Mouse (Mus musculus) lung, embryonic 16.5 days (tissue): ENCODE data around the gene Shroom3. TPM values are rescaled to one million over a fixed set of nuclear protein-coding genes. Genes with fewer than 3 reads are reported as not detected.
A peak's percentile ranks its signal among the peaks of the same experiment; 100 is the strongest.

ENCODE experiments used
- ATAC-seq: fragments of 200-750 bp; cut with Nextera tagmentation; 2 replicates; pipeline ENCODE4 v1.8.0; 2017; ENCODE audit warnings: low read depth, mild to moderate bottlenecking, moderate library complexity
- H3K27ac ChIP-seq: fragments of 300-500 bp; sonication (generic); 2 replicates; pipeline ENCODE4 v1.5.1; 2014; ENCODE audit warnings: mild to moderate bottlenecking, control low read depth, low read length
- H3K27me3 ChIP-seq: fragments of 300-500 bp; sonication (generic); 2 replicates; pipeline ENCODE4 v1.6.1; 2014; ENCODE audit warnings: low read depth, low read length, mixed read lengths; ENCODE audit not compliant: control insufficient read depth, insufficient read depth
- H3K36me3 ChIP-seq: fragments of 300-500 bp; sonication (generic); 2 replicates; pipeline ENCODE4 v1.6.1; 2014; ENCODE audit warnings: low read length; ENCODE audit not compliant: control insufficient read depth, insufficient read depth
- H3K4me1 ChIP-seq: fragments of 300-500 bp; sonication (generic); replicated peaks from 2 replicates; pipeline ENCODE4 v1.6.1; 2014; ENCODE audit warnings: low read length, mixed read lengths; ENCODE audit not compliant: control insufficient read depth, insufficient read depth
- H3K4me2 ChIP-seq: fragments of 300-500 bp; sonication (generic); 2 replicates; pipeline ENCODE4 v1.6.1; 2014; ENCODE audit warnings: low read depth, low read length, control low read depth
- H3K4me3 ChIP-seq: fragments of 300-500 bp; sonication (generic); 2 replicates; pipeline ENCODE4 v1.5.1; 2014; ENCODE audit warnings: mild to moderate bottlenecking, low read length, control low read depth
- H3K9ac ChIP-seq: fragments of 300-500 bp; sonication (generic); 2 replicates; pipeline ENCODE4 v1.6.1; 2014; ENCODE audit warnings: low read length, control low read depth
- H3K9me3 ChIP-seq: fragments of 300-500 bp; sonication (generic); 2 replicates; pipeline ENCODE4 v1.6.1; 2016; ENCODE audit warnings: low read length; ENCODE audit not compliant: control insufficient read depth
- WGBS: fragments of 180-500 bp; shearing (Covaris S2); extraction: QIAGEN DNeasy Blood & Tissue Kit; methylation state at CpG from one replicate; pipeline ENCODE4 v1.1.7; 2014; 5-methylcytosine and 5-hydroxymethylcytosine counted together
- polyA plus RNA-seq: library from polyadenylated mRNA; unstranded; fragments of >200 nt; fragmentation: Nextera tagmentation; extraction: Ambion mirVana; gene quantifications from 2 replicates; pipeline ENCODE4 v1.2.1, GENCODE M21; 2015

Shroom3 gene
- polyA plus RNA-seq, 1 experiment from 2014 or later: 4.0 TPM

DNA sequence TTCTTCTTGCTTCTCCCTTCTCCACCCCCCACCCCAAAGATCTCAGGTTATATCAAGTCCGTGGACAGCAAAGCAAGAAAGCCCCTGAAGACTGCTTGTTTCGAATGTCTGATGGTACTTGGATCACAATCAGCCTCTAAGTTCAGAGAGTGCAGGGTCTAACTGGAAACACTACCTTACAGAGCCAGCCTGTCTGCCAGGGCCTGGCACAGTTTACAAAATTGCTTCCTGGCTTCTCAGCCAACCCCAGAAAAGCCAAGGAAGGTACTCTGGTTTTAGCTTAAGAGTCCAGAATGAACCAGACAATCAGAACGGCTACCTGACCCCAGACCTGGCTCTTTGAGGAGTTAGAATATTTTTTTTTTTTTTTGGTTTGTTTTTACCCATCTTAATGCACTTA lies 159.6 kb downstream of the Shroom3 start:
- no peak overlapping the region for H3K4me2 ChIP-seq
- H3K4me1 ChIP-seq: peaks cover 22% of the 10 kb centered on the region
- no peaks in the 10 kb centered on the region for H3K27me3 ChIP-seq
- ATAC-seq: no peak
- H3K27ac ChIP-seq: peak overlapping the region; percentile 71
- no peaks in the 10 kb centered on the region for H3K36me3 ChIP-seq
- WGBS: 39% methylated on average over 3 of the region's 3 CpGs
- no peaks in the 10 kb centered on the region for H3K9me3 ChIP-seq
- H3K4me3 ChIP-seq: no peak overlapping the region
- H3K9ac ChIP-seq: no peak overlapping the region

DNA sequence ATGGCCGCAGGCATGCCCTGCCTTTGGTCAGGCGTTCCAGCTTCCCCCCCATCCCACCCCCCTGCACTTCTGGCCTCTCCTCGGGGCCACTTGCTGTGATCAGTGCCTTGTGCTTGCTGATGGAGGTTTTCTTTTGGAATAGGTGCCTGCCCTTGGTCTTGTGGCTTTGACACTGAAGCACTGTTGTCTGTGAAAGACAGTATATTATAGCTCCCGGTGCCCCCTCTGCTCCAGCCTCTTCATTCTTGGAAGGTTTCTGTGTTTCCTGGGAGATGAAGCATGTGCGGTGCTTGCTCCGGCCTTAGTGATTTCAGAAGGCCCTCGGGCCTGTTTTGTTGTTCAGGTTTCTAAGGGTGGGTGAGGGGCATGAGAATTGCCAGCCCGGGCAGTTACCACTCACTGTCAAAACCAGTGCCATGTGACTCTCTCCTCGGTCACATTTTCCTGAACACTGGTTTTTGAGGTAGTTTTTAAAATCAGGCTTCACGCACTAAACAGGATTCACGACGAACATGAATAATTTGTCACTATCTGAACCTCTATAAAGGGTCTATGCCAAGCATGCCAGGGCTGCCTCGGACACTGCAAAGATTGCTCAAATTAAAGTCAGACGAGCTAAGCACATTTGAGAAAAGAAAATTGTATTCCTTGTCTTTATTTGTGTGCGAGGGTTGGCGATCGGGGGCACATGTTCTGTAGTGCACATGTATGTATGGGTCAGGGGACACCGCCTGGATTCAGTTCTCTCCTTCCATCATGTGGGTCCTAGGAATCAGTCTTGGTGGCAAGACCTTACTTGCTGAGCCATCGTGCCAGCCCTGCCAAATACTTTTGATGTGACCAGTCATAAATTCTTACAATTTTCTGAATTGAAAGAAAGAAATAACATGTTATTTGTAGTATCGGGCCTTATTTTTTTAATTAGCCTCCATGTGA lies 160.9 kb downstream of the Shroom3 start:
- Histone ChIP-seq H3K9ac (no peak overlapping the region), H3K27ac (no peak overlapping the region), H3K4me3 (no peak overlapping the region), H3K4me2 (no peak overlapping the region), H3K4me1 (peaks cover 22% of the 10 kb centered on the region), H3K27me3 (no peaks in the 10 kb centered on the region), H3K9me3 (no peaks in the 10 kb centered on the region), H3K36me3 (no peaks in the 10 kb centered on the region)
- WGBS: 70% methylated on average over 20 of the region's 20 CpGs
- ATAC-seq: no peak

DNA sequence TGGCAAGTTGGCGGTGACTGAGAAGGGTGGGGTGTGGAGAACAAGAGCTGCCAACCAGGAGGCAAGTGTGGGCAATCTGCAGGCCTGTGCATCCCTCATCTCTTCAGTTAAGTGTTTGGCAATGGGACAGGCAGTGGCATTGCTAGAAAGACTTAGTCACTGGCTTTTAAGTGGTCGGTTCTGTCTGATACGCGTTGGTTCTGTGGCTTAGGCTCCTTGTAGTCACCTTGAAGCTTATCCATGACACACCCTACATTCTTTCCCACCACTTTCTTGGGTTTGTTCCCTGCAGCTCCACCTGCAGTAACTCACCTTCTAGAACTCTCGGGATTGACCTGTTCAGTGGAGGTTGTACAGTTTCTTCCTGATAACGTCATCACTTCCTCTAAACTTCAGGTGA lies 166.5 kb downstream of the Shroom3 start:
- Histone ChIP-seq H3K9me3 (no peaks in the 10 kb centered on the region), H3K4me3 (no peak overlapping the region), H3K36me3 (no peaks in the 10 kb centered on the region), H3K9ac (no peak overlapping the region), H3K27me3 (no peaks in the 10 kb centered on the region), H3K4me2 (no peak overlapping the region), H3K27ac (no peak overlapping the region), H3K4me1 (no peaks in the 10 kb centered on the region; the same call in 1 of the 2 replicates)
- ATAC-seq: peak; percentile 43; the same call in 1 of the 2 replicates
- 74% methylated on average over 6 of the region's 6 CpGs for WGBS

DNA sequence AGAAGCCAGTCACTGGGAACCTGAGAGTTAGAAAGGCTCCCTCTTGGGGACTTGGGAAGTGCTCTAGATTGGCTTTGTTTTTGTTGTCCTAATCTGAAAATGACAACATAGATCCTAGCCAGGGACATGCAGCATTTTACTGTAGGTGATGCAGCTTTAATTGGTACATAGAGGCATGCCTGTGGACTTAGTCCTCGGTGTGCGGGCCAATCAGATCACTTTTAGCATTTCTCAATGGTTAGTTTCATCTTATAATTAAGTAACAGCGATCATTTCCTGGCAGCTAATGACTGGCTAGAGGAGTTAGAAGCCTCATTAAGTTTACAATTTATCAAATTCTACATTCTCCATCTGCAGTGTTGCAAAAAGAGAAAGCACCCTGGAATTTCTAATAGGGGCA lies 167.7 kb downstream of the Shroom3 start:
- Histone ChIP-seq H3K4me1 (no peaks in the 10 kb centered on the region; the same call in 1 of the 2 replicates), H3K27me3 (no peaks in the 10 kb centered on the region), H3K4me3 (no peak overlapping the region), H3K36me3 (no peaks in the 10 kb centered on the region), H3K27ac (no peak overlapping the region), H3K9ac (no peak overlapping the region), H3K9me3 (no peaks in the 10 kb centered on the region), H3K4me2 (no peak overlapping the region)
- 77% methylated on average over 3 of the region's 3 CpGs for WGBS
- ATAC-seq: no peak

DNA sequence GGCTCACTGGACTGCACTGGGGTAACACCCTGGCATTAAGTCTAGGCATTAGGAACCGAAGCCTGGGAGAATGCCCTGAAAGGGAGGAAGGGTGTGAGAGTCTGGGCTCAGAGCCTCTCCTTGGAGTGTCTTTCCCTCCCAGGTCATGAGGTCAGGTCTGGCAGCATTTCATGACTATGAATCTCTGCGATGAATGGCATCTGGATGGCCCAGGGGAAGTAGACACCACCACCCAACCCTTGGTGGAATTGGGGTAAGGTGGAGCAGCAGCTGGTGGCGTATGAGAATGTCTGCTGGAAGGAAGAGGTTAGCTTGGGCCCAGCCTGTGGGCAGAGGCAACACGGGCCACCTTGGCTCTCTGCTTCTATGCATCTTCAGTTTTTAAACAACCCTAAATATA lies 171.7 kb downstream of the Shroom3 start:
- no peak for ATAC-seq
- Histone ChIP-seq H3K9me3 (no peaks in the 10 kb centered on the region), H3K27me3 (no peaks in the 10 kb centered on the region), H3K36me3 (no peaks in the 10 kb centered on the region), H3K4me3 (no peak overlapping the region), H3K4me2 (no peak overlapping the region), H3K9ac (no peak overlapping the region), H3K27ac (no peak overlapping the region), H3K4me1 (peaks cover 19% of the 10 kb centered on the region)
- 65% methylated on average over 4 of the region's 4 CpGs for WGBS

DNA sequence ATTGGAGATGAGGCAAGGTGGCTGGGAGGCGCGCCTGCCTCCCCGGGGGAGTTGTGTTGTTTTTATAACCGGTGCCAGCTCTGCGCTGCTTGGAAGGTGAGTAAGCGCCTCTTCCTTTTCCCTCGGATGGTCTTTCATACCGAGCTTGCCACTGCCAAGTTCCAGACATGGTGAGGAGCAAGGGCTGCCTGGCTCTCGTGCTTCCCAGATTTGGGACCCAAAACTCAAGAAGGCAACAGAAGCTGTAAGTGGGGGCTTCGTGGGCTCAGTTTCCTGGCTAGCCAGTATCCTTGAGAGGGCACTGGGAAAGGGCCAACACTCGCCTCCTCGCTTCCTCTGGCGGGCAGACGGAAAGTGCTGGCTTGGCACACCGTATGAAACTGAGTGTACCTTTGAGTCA lies 173.1 kb downstream of the Shroom3 start:
- Histone ChIP-seq H3K9ac (peak overlapping the region; percentile 13; the same call in 1 of the 2 replicates), H3K27ac (0 out of 2 replicates have a peak overlapping the region, but pooled peaks have one; percentile 34), H3K4me2 (no peak overlapping the region), H3K4me1 (peaks cover 19% of the 10 kb centered on the region), H3K4me3 (no peak overlapping the region), H3K27me3 (no peaks in the 10 kb centered on the region), H3K9me3 (no peaks in the 10 kb centered on the region), H3K36me3 (no peaks in the 10 kb centered on the region)
- WGBS: 28% methylated on average over 15 of the region's 15 CpGs
- no peak for ATAC-seq

DNA sequence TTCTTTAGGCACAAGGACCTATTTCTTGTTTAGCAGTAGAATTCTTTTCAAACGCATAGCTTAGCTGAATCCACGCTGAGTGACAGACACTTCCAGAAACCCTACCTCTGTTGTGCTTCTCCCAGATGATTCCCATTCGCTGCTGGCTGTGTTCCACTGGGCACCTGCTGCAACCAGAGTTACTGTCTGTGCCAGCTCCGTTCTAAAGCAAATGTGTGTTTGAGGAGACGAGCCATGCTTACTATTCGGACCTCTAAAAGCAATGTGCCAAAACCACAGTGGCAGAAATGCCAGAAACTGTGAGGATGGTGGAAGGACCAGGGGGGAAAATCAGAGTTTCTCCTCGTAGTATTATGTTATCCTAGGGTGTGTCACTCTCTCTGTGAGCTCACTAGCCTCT lies 173.9 kb downstream of the Shroom3 start:
- H3K9me3 ChIP-seq: no peaks in the 10 kb centered on the region
- H3K4me2 ChIP-seq: no peak overlapping the region
- no peaks in the 10 kb centered on the region for H3K27me3 ChIP-seq
- WGBS: 62% methylated on average over 7 of the region's 7 CpGs
- H3K36me3 ChIP-seq: no peaks in the 10 kb centered on the region
- no peak for ATAC-seq
- H3K9ac ChIP-seq: no peak overlapping the region
- H3K4me3 ChIP-seq: no peak overlapping the region
- H3K27ac ChIP-seq: no peak overlapping the region
- peaks cover 21% of the 10 kb centered on the region for H3K4me1 ChIP-seq

DNA sequence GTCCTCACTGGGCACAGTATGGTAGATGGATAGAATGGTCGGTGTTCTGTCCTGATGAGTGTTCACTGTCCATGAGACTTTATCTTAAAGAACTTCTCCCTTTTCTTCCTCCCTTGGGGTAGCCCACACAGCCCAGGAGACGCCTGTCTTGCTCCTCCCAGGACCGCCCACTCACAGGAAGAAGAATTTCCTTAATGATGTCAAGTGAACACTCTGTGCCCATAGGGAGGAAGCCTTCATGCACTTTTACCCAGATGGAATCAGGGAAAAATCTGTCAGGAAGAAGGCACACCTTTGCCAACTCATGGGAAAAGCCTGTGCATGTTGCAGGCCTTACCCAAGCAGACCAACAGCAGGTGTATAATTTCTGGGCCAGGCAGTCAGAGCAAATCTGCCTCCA lies 174.9 kb downstream of the Shroom3 start:
- Histone ChIP-seq H3K27me3 (no peaks in the 10 kb centered on the region), H3K9ac (no peak overlapping the region), H3K36me3 (no peaks in the 10 kb centered on the region), H3K4me2 (no peak overlapping the region), H3K4me3 (no peak overlapping the region), H3K27ac (peak overlapping the region; percentile 63), H3K4me1 (peaks cover 27% of the 10 kb centered on the region), H3K9me3 (no peaks in the 10 kb centered on the region)
- ATAC-seq: 0 out of 2 replicates have a peak, but pooled peaks have one; percentile 15
- 64% methylated on average over 3 of the region's 3 CpGs for WGBS

DNA sequence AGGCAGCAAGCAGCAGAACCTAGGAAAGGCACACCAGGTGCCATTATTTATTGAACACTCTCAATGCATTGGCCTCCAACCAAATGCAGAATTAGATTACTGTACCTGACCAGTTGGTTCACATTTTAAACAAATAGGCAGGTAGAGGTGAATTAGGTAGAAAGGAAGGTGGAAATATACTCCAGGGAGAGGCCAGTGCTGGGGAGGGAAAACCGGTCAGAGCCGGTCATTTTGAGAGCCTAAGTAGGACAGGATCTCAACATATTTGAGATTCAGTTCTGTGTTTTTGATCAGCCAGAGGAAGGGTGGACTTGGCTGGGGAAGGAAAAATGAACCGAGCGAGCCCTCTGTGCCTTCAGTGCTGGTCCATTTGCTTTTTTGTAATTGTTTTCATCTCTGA lies 175.3 kb downstream of the Shroom3 start:
- peaks cover 27% of the 10 kb centered on the region for H3K4me1 ChIP-seq
- H3K4me2 ChIP-seq: no peak overlapping the region
- H3K27ac ChIP-seq: peak overlapping the region; percentile 63
- no peaks in the 10 kb centered on the region for H3K36me3 ChIP-seq
- ATAC-seq: no peak
- H3K27me3 ChIP-seq: no peaks in the 10 kb centered on the region
- H3K4me3 ChIP-seq: no peak overlapping the region
- 87% methylated on average over 4 of the region's 4 CpGs for WGBS
- no peak overlapping the region for H3K9ac ChIP-seq
- no peaks in the 10 kb centered on the region for H3K9me3 ChIP-seq
